Mouse (Mus musculus) ES-E14 (cell line): ENCODE data around the gene Rpl13a.

Experiments used
- CHD2 ChIP-seq: IDR thresholded peaks from 2 replicates; pipeline ENCODE4 v1.6.1; 2014; ENCODE audit warnings: mild to moderate bottlenecking, low read depth, low read length, inconsistent platforms
- HCFC1 ChIP-seq: IDR thresholded peaks from 2 replicates; pipeline ENCODE4 v1.6.1; 2012; ENCODE audit warnings: low read length, inconsistent platforms, borderline replicate concordance; ENCODE audit not compliant: insufficient read depth
- ZC3H11A ChIP-seq: IDR thresholded peaks from 2 replicates; pipeline ENCODE4 v1.6.1; 2012; ENCODE audit warnings: low read depth, mild to moderate bottlenecking, inconsistent platforms, low read length, borderline replicate concordance

DNA sequence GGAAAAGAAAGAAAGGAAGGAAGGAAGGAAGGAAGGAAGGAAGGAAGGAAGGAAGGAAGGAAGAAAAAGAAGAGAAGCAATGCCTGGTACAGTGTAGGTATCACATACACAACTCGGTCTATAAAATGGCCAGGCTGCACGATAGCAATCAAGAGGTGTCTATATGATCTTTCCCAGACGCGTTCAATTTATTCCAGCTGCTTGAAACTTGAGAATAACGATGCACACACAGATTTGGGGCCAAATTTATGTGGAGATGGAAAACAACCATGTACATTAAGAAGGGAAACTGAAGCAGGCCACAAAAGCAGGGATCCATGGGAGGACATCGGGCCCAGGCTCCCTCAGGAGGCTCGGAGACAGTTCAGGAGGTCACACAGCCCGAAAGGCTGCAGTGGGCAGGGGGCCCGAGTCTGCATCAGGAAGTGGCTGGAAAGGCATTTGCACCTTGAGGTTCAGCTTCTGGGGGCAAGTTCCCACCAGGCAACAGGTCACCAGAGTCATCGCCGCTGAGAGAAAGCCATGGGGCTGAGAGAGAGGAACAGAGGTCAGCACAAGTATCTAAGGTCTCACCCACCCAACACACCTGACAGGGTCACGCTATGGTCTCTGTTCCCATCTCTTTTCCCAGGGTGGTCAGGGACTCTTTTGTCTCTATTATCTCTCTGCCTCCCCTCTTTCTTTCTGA, 35.6 kb downstream of the Rpl13a start:
- TF ChIP-seq HCFC1 = no peak
- no peak for TF ChIP-seq CHD2
- no peak for TF ChIP-seq ZC3H11A
